Mouse (Mus musculus) liver, adult 2 months (tissue): ENCODE measurements around the gene Pop4. TPM values are rescaled to one million over a fixed set of nuclear protein-coding genes. Genes with fewer than 3 reads are reported as not detected.
"Not testable (repeated sequence)": the region's sequence is repeated elsewhere in the genome, so short reads cannot be mapped to it uniquely, and the experiment has no call there.

ENCODE experiments used
- DNase-seq: peaks from one replicate; pipeline ENCODE4 v3.0.0-alpha.2; 2011; ENCODE audit warnings: low read depth, low spot score; ENCODE audit errors: extremely low read depth
- H3K27ac ChIP-seq: fragments of 200-500 bp; replicated peaks from 2 replicates; pipeline ENCODE4 v1.5.1; 2012; ENCODE audit warnings: low read depth, mild to moderate bottlenecking, control low read depth, inconsistent platforms, low read length; ENCODE audit not compliant: insufficient read depth
- H3K27me3 ChIP-seq: fragments of 200-500 bp; 2 replicates; pipeline ENCODE4 v1.6.1; 2012; ENCODE audit warnings: mild to moderate bottlenecking, moderate library complexity, low read length, inconsistent platforms; ENCODE audit not compliant: control insufficient read depth, insufficient read depth
- H3K36me3 ChIP-seq: fragments of 200-500 bp; 2 replicates; pipeline ENCODE4 v1.6.1; 2012; ENCODE audit warnings: low read length, inconsistent platforms; ENCODE audit not compliant: control insufficient read depth, insufficient read depth
- H3K4me1 ChIP-seq: fragments of 200-500 bp; 2 replicates; pipeline ENCODE4 v1.6.1; 2011; ENCODE audit warnings: low read length; ENCODE audit not compliant: control insufficient read depth, insufficient read depth
- H3K4me3 ChIP-seq: fragments of 200-500 bp; 2 replicates; pipeline ENCODE4 v1.5.1; 2011; ENCODE audit warnings: low read depth, mild to moderate bottlenecking, control low read depth, low read length, moderate library complexity; ENCODE audit not compliant: insufficient read depth
- H3K79me2 ChIP-seq: fragments of 200-500 bp; 2 replicates; pipeline ENCODE4 v1.6.1; 2012; ENCODE audit warnings: inconsistent platforms, mild to moderate bottlenecking, low read length, moderate library complexity; ENCODE audit not compliant: control insufficient read depth, insufficient read depth
- H3K9ac ChIP-seq: fragments of 200-500 bp; 2 replicates; pipeline ENCODE4 v1.6.1; 2012; ENCODE audit warnings: low read depth, mild to moderate bottlenecking, control low read depth, inconsistent platforms, low read length
- CTCF ChIP-seq: fragments of 200-500 bp; IDR thresholded peaks from 2 replicates; pipeline ENCODE4 v1.5.1; 2011; ENCODE audit warnings: low read depth, low read length, control low read depth
- POLR2A ChIP-seq: fragments of 200-500 bp; IDR thresholded peaks from 2 replicates; pipeline ENCODE4 v1.6.1; 2011; ENCODE audit warnings: low read length, control low read depth; ENCODE audit not compliant: insufficient read depth; ENCODE audit errors: extremely low read depth
- WGBS: fragments of 180-500 bp; shearing (Covaris S2); methylation state at CpG from one replicate; pipeline ENCODE4 v1.1.7; 2018; 5-methylcytosine and 5-hydroxymethylcytosine counted together
- polyA plus RNA-seq: library from polyadenylated mRNA; depleted of rRNA; stranded (reverse); fragments of >200 nt; gene quantifications from 2 replicates; pipeline ENCODE4 v1.2.3, GENCODE M21; 2012; rRNA removed
- total RNA-seq: library from RNA; depleted of rRNA; stranded (reverse); fragments of >200 nt; gene quantifications from 2 replicates; pipeline ENCODE4 v1.2.3, GENCODE M21; 2014; rRNA removed

Gene Pop4
- 10.7 and 12.8 TPM in 2 replicates for total RNA-seq
- 6.5 and 7.2 TPM in 2 replicates for polyA plus RNA-seq

DNA sequence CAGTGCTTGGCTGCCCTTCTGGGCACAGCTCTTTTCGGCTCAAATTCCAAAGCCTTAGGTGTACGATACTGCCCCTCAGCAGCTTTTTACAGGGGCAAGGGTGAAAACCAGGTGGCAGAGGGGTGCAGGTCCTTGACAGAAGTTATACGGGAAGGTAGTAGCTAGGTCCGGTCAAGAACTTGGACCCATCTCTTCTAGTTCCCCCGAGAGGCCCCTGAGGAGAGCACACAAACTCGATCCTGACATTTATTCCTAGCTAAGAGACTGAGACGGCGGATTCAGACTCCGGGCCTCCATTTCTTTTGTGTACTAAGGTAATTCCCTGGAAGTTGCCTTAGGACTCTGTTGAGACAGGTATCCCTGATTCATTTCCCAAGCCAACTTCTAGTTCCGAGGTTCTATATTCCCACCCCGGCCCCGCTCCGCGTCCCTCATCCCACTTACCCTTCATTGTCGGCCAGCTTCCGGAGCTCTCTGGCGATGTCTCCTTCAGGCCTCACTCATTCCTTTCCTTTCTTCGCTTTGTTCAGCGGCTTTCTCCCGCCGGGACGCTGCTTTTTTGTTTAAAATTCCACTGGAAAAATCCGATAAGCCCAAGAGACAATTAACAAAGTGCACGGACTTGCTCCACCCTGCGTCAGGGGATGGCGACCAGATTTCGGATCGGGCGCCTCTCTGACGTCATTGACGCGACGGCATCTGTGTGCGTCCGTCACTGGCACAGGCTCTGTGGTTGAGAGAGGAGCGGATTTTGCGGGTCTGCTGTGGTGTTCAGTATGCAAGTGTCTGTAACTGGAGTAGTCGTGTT is at the start of gene Pop4:
Gene Pop4 (minus strand): TSS at position 721 of the 808 bp plus-strand sequence.
- H3K79me2 ChIP-seq: peaks cover 3% of the 10 kb centered on the region; the same call in 1 of the 2 replicates
- TF ChIP-seq POLR2A (peak; percentile 61), CTCF (no peak)
- peaks cover 4% of the 10 kb centered on the region for H3K4me1 ChIP-seq
- H3K27me3 ChIP-seq: no peaks in the 10 kb centered on the region
- H3K4me3 ChIP-seq: peak within 1 kb of the TSS; percentile 74
- DNase-seq: peak; percentile 75
- peaks cover 3% of the 10 kb centered on the region for H3K36me3 ChIP-seq
- H3K27ac ChIP-seq: peak within 1 kb of the TSS; percentile 77
- H3K9ac ChIP-seq: peak within 1 kb of the TSS; percentile 87
- under 1% methylated on average over 38 of the region's 38 CpGs for WGBS

DNA sequence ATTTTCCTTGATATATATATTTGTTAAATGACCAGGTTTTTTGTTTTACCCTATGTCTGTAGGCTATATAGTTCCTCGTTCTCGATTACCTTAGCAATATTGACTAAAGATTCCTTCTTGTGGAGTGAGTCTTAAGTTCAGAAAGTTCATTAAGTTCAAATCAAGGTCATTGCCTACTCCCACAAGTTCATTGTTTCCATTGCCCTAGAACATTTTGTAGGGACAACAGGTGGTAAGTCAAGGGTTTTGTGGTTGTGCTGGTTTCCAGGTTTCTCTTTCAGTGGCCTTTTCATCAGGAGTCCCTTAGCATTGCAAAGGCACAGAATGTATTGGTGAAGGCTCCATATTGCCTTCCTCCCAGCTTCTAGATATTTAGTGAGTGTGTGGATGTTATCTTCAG is 49.4 kb upstream of the Pop4 start:
- WGBS: 89% methylated on average over 2 of the region's 2 CpGs
- DNase-seq: no peak
- no peak overlapping the region for H3K27ac ChIP-seq

DNA sequence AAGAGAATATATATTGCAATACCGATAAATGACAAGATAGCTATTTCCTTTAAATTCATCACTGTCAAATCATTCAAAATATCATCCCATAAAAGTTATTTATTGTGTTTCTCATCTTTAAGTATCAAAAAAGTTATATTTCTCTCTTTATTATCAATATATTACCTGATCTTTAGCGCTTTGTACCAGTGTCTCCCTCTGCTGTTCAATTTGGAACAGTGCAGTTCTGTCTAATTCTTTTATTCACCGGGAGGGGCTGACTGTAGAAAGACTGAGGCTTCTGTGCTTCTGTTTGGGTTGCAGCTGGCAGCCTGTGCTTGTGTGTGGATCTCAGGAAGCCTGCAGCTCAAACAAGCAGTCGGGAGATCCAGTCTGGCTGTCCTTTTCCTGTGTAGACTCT is 11.0 kb upstream of the Pop4 start:
- DNase-seq, H3K27me3 ChIP-seq, H3K9ac ChIP-seq, H3K79me2 ChIP-seq, H3K27ac ChIP-seq, H3K4me3 ChIP-seq, H3K4me1 ChIP-seq, H3K36me3 ChIP-seq: not testable (repeated sequence)
- 16% methylated on average over 4 of the region's 4 CpGs for WGBS

More for the DNA sequence above, 49.4 kb upstream of the Pop4 start:
- no peak overlapping the region for H3K9ac ChIP-seq
- no peaks in the 10 kb centered on the region for H3K27me3 ChIP-seq
- TF ChIP-seq CTCF: no peak
- TF ChIP-seq POLR2A: no peak
- H3K4me1 ChIP-seq: no peaks in the 10 kb centered on the region
- H3K4me3 ChIP-seq: no peak overlapping the region
- no peaks in the 10 kb centered on the region for H3K36me3 ChIP-seq
- H3K79me2 ChIP-seq: no peaks in the 10 kb centered on the region

DNA sequence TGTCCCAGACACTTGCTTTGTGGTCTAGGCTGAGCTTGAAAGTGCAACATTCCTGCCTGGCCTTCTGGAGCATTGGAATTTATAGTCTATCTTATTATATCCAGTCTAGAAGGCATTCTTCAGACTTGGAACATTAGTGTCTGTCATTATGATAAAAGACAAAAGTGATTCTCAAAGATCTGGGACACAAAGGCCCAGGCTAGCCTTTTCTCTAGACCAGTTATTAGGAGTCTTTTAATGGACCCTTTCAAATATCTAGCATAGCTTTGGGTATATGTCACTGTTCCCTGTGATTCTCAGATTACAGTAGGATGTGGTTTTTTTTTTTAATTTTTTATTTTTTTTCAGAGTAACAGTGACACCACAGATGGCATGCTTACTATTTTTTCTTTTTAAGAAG is 1.3 kb upstream of the Pop4 start:
- no peaks in the 10 kb centered on the region for H3K27me3 ChIP-seq
- no peak overlapping the region for H3K4me3 ChIP-seq
- no peak overlapping the region for H3K9ac ChIP-seq
- no peaks in the 10 kb centered on the region; the same call in 1 of the 2 replicates for H3K36me3 ChIP-seq
- no peak overlapping the region for H3K27ac ChIP-seq
- H3K79me2 ChIP-seq: peaks cover 3% of the 10 kb centered on the region; the same call in 1 of the 2 replicates
- H3K4me1 ChIP-seq: peaks cover 4% of the 10 kb centered on the region
- no peak for DNase-seq
- TF ChIP-seq POLR2A (no peak), CTCF (no peak)

DNA sequence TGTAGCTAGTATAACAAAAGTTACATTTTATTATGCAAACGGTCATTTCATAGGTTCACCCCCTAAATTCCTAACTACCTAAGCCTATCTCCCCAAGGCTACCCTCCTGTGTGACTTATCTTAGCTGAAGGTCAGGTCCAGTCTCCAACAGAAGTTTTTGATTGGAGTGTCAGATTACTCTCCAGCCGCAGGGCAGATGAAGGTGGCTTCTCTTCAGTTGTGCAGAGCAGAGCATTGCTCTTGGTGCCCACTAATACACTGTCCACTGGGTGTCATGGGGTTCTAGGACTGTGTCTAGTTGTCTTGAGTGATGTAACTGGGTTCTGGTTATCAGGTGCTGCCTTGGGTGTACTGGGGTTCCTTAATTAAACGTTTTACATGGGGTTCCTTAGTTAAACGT is 636 bp upstream of the Pop4 start:
- DNase-seq: no peak
- peaks cover 3% of the 10 kb centered on the region; the same call in 1 of the 2 replicates for H3K79me2 ChIP-seq
- no peaks in the 10 kb centered on the region for H3K27me3 ChIP-seq
- peak overlapping the region; percentile 25; the same call in 1 of the 2 replicates for H3K4me3 ChIP-seq
- H3K27ac ChIP-seq: no peak overlapping the region
- H3K4me1 ChIP-seq: peaks cover 4% of the 10 kb centered on the region
- no peak overlapping the region for H3K9ac ChIP-seq
- TF ChIP-seq POLR2A (no peak), CTCF (no peak)
- H3K36me3 ChIP-seq: no peaks in the 10 kb centered on the region; the same call in none of the 2 replicates
- WGBS: 3% methylated on average over 4 of the region's 4 CpGs

DNA sequence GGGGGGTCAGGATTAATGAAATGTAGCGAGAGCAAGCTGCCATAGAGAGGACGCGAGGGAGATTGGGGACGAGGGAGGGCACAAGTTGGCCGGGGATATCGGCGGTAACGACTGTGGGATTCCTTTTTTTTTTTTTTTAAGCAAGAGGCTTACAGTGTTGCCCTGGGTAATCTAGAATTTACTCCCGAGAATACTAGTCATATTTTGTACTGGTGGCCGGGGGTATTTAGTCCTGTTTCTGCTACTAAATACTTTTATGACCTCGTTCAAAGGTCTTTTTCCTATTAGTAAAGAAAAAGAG is 238 bp upstream of the Pop4 start:
- peak overlapping the region; percentile 87 for H3K9ac ChIP-seq
- H3K36me3 ChIP-seq: peaks cover 2% of the 10 kb centered on the region
- H3K4me1 ChIP-seq: peaks cover 4% of the 10 kb centered on the region
- H3K27ac ChIP-seq: peak overlapping the region; percentile 77
- peaks cover 3% of the 10 kb centered on the region; the same call in 1 of the 2 replicates for H3K79me2 ChIP-seq
- H3K4me3 ChIP-seq: peak overlapping the region; percentile 74
- H3K27me3 ChIP-seq: no peaks in the 10 kb centered on the region
- TF ChIP-seq POLR2A (no peak), CTCF (no peak)
- WGBS: 1% methylated on average over 11 of the region's 11 CpGs
- DNase-seq: no peak
